Mouse (Mus musculus): ENCODE results near the gene Tmem165. TPM values are rescaled to one million over a fixed set of nuclear protein-coding genes. Genes with fewer than 3 reads are reported as not detected.

The Tmem165 gene
- polyA plus RNA-seq, 1 experiment from 2014 or later, result 18.9 TPM

- H3K4me2 ChIP-seq (ENCODE audit: low read depth, low read length), result no peak overlapping the region
- no peaks in the 10 kb centered on the region for H3K9me3 ChIP-seq (replicated peaks; ENCODE audit: control insufficient read depth, low read length)
- H3K27ac ChIP-seq (ENCODE audit: low read length), result no peak overlapping the region
- no peaks in the 10 kb centered on the region for H3K4me1 ChIP-seq (ENCODE audit: control insufficient read depth, low read depth, low read length)
- 67% methylated on average over 3 of the region's 3 CpGs for WGBS (ENCODE audit: insufficient replicate concordance)
- no peaks in the 10 kb centered on the region for H3K36me3 ChIP-seq (ENCODE audit: control insufficient read depth, insufficient read depth)
- H3K9ac ChIP-seq (ENCODE audit: low read depth, low read length), result no peak overlapping the region
- ATAC-seq (ENCODE audit: low read depth), result no peak
- H3K4me3 ChIP-seq (ENCODE audit: low read depth, low read length), result no peak overlapping the region
- H3K27me3 ChIP-seq (ENCODE audit: control insufficient read depth, insufficient read depth, low read depth, low read length), result no peaks in the 10 kb centered on the region
Measured at GRCm38 (mm10) chr5:76245419-76245818, 61.7 kb downstream of the Tmem165 start.

DNA sequence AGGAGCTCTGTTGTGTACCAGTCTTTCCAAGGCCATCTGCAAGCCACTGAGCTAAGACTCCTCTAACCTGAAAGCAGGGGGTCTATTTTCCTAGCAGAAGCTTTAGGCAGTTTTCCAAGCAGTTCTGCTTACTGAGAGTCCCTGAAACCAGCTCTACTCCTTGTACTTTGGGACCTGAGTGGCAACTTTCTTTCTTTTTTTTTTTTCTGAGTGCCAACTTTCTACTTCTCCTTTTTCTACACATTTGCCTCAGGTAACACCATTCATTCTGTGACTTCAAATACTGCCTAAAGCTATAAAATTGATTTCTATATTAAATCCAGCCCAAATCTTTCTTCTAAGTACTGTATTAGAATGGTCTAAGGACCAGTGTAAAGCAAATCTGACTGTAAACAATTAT is 62.9 kb downstream of the Tmem165 start:
- Histone ChIP-seq H3K4me2 (ENCODE audit: low read depth, low read length) (no peak overlapping the region), H3K4me3 (ENCODE audit: low read depth, low read length) (no peak overlapping the region), H3K36me3 (ENCODE audit: control insufficient read depth, insufficient read depth) (no peaks in the 10 kb centered on the region), H3K9ac (ENCODE audit: low read depth, low read length) (no peak overlapping the region), H3K27me3 (ENCODE audit: control insufficient read depth, insufficient read depth, low read depth, low read length) (no peaks in the 10 kb centered on the region), H3K27ac (ENCODE audit: low read length) (no peak overlapping the region), H3K9me3 (replicated peaks; ENCODE audit: control insufficient read depth, low read length) (no peaks in the 10 kb centered on the region), H3K4me1 (ENCODE audit: control insufficient read depth, low read depth, low read length) (no peaks in the 10 kb centered on the region)
- no peak for ATAC-seq (ENCODE audit: low read depth)

DNA sequence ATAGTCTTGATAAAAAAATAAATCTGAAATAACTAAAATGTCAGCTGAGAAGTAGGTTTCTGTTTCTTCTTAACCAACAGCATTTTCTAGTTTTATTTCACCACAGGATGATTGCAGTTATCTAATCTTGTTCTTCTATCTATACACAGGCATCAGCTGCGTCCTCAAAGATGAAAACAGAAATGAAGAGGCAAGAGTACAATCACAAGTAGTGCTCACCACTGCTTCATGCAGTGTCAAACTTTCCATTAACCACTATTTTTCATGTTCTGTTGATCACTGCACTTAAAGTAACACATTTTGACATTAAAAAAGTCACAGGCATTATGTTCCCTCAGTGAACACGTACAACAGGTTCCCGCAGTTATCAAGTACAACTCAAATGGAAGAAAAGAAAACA is 67.3 kb downstream of the Tmem165 start:
- no peak overlapping the region for H3K4me3 ChIP-seq (ENCODE audit: low read depth, low read length)
- H3K27ac ChIP-seq (ENCODE audit: low read length), result no peak overlapping the region
- WGBS (ENCODE audit: insufficient replicate concordance), result 76% methylated on average over 3 of the region's 3 CpGs
- no peak overlapping the region for H3K4me2 ChIP-seq (ENCODE audit: low read depth, low read length)
- no peak overlapping the region for H3K9ac ChIP-seq (ENCODE audit: low read depth, low read length)
- H3K36me3 ChIP-seq (ENCODE audit: control insufficient read depth, insufficient read depth), result no peaks in the 10 kb centered on the region
- H3K9me3 ChIP-seq (replicated peaks; ENCODE audit: control insufficient read depth, low read length), result no peaks in the 10 kb centered on the region
- H3K4me1 ChIP-seq (ENCODE audit: control insufficient read depth, low read depth, low read length), result no peaks in the 10 kb centered on the region
- ATAC-seq (ENCODE audit: low read depth), result no peak
- no peaks in the 10 kb centered on the region for H3K27me3 ChIP-seq (ENCODE audit: control insufficient read depth, insufficient read depth, low read depth, low read length)

Other genes starting within 250 kb of the Tmem165 start
- 8.6 and 9.6 TPM in 2 replicates for gene Kdr, start 205.4 kb upstream of the Tmem165 start, polyA plus RNA-seq (2015; fragmentation: Nextera tagmentation; extraction: Ambion mirVana)
- gene Srd5a3, start 43.6 kb upstream of the Tmem165 start, polyA plus RNA-seq (2015; fragmentation: Nextera tagmentation; extraction: Ambion mirVana), result 11.8 and 12.6 TPM in 2 replicates
- gene Clock, start 120.9 kb downstream of the Tmem165 start, polyA plus RNA-seq (2015; fragmentation: Nextera tagmentation; extraction: Ambion mirVana), result 2.5 TPM in 2 replicates
- not detected in 2 replicates for gene Pdcl2, start 147.3 kb downstream of the Tmem165 start, polyA plus RNA-seq (2015; fragmentation: Nextera tagmentation; extraction: Ambion mirVana)
- not detected in 2 replicates for gene Nmu, start 179.9 kb downstream of the Tmem165 start, polyA plus RNA-seq (2015; fragmentation: Nextera tagmentation; extraction: Ambion mirVana)